Mouse (Mus musculus) heart, adult 2 months (tissue): ENCODE data around the gene Noct.

Experiments
- CTCF ChIP-seq: fragments of 200-600 bp; IDR thresholded peaks from 2 replicates; pipeline ENCODE4 v1.8.1; 2022; ENCODE audit warnings: antibody characterized with exemption, mild to moderate bottlenecking, moderate library complexity
- EP300 ChIP-seq: fragments of 200-500 bp; IDR thresholded peaks from 2 replicates; pipeline ENCODE4 v1.6.1; 2011; ENCODE audit warnings: low read depth, low read length, control low read depth; ENCODE audit not compliant: insufficient read depth
- POLR2A ChIP-seq: fragments of 200-500 bp; IDR thresholded peaks from 2 replicates; pipeline ENCODE4 v1.6.1; 2011; ENCODE audit warnings: mild to moderate bottlenecking, low read depth, low read length, control low read depth; ENCODE audit not compliant: insufficient read depth

- TF ChIP-seq CTCF: no peak
- TF ChIP-seq POLR2A: no peak
- TF ChIP-seq EP300: no peak
Observed at GRCm38 (mm10) chr3:51262942-51263341, 38.7 kb downstream of the Noct start.
